Mouse (Mus musculus): ENCODE data around the gene Slc13a4.

- TF ChIP-seq CTCF (IDR thresholded peaks at IDR 0.05; ENCODE audit: insufficient read depth, low read depth, low read length) (no peak), POLR2A (IDR thresholded peaks at IDR 0.05; ENCODE audit: insufficient read depth, low read depth, low read length) (no peak)
Observed at GRCm38 (mm10) chr6:35349784-35350183, 41.9 kb upstream of the Slc13a4 start.

Data from olfactory bulb, adult 2 months (tissue).